Mouse (Mus musculus) olfactory bulb, adult 2 months (tissue): ENCODE measurements around the gene Itga1. TPM values are rescaled to one million over a fixed set of nuclear protein-coding genes. Genes with fewer than 3 reads are reported as not detected.

ENCODE experiments used
- H3K27ac ChIP-seq: fragments of 200-500 bp; 2 replicates; pipeline ENCODE4 v1.5.1; 2012; ENCODE audit warnings: low read depth, low read length; ENCODE audit not compliant: insufficient read depth
- H3K4me1 ChIP-seq: fragments of 200-500 bp; 2 replicates; pipeline ENCODE4 v1.6.1; 2012; ENCODE audit warnings: low read length; ENCODE audit not compliant: control insufficient read depth, insufficient read depth
- H3K4me3 ChIP-seq: fragments of 200-500 bp; 2 replicates; pipeline ENCODE4 v1.5.1; 2012; ENCODE audit warnings: mild to moderate bottlenecking, low read depth, low read length, moderate library complexity; ENCODE audit not compliant: insufficient read depth
- CTCF ChIP-seq: fragments of 200-500 bp; IDR thresholded peaks from 2 replicates; pipeline ENCODE4 v1.5.1; 2012; ENCODE audit warnings: low read depth, mild to moderate bottlenecking, low read length, moderate library complexity; ENCODE audit not compliant: insufficient read depth
- POLR2A ChIP-seq: fragments of 200-500 bp; IDR thresholded peaks from 2 replicates; pipeline ENCODE4 v1.6.1; 2012; ENCODE audit warnings: mild to moderate bottlenecking, low read depth, low read length, moderate library complexity; ENCODE audit not compliant: insufficient read depth
- WGBS: fragments of 180-500 bp; shearing (Covaris S2); methylation state at CpG from one replicate; pipeline ENCODE4 v1.1.7; 2018; 5-methylcytosine and 5-hydroxymethylcytosine counted together
- polyA plus RNA-seq: library from polyadenylated mRNA; stranded (reverse); fragments of >200 nt; gene quantifications from 2 replicates; pipeline ENCODE4 v1.2.4, GENCODE M21; 2012; ENCODE audit warnings: low replicate concordance; ENCODE audit not compliant: missing spikeins, insufficient read depth, insufficient read length

The Itga1 gene
- polyA plus RNA-seq, 1 experiment = not detected

GRCm38 (mm10) chr13:115127826-115128225 is 26.1 kb upstream of the Itga1 start:
- TF ChIP-seq CTCF (no peak), POLR2A (no peak)
- Histone ChIP-seq H3K4me1 (no peaks in the 10 kb centered on the region), H3K4me3 (no peak overlapping the region), H3K27ac (no peak overlapping the region)
- WGBS = 64% methylated on average over 1 of the region's 1 CpGs

GRCm38 (mm10) chr13:115126534-115126933 is 24.8 kb upstream of the Itga1 start:
- WGBS = 89% methylated on average over 2 of the region's 2 CpGs
- Histone ChIP-seq H3K4me1 (no peaks in the 10 kb centered on the region), H3K27ac (no peak overlapping the region), H3K4me3 (no peak overlapping the region)
- TF ChIP-seq CTCF = no peak
- no peak for TF ChIP-seq POLR2A

- WGBS = 83% methylated on average over 4 of the region's 4 CpGs
- H3K27ac ChIP-seq = no peak overlapping the region
- no peak for TF ChIP-seq POLR2A
- TF ChIP-seq CTCF = no peak
- no peaks in the 10 kb centered on the region for H3K4me1 ChIP-seq
- no peak overlapping the region for H3K4me3 ChIP-seq
Observed at GRCm38 (mm10) chr13:115125130-115125529, 23.4 kb upstream of the Itga1 start.

GRCm38 (mm10) chr13:115124521-115124920 is 22.8 kb upstream of the Itga1 start:
- Histone ChIP-seq H3K4me3 (no peak overlapping the region), H3K4me1 (no peaks in the 10 kb centered on the region), H3K27ac (no peak overlapping the region)
- 79% methylated on average over 1 of the region's 1 CpGs for WGBS
- no peak for TF ChIP-seq CTCF
- no peak for TF ChIP-seq POLR2A

- no peak for TF ChIP-seq CTCF
- no peak for TF ChIP-seq POLR2A
- Histone ChIP-seq H3K4me3 (no peak overlapping the region), H3K4me1 (no peaks in the 10 kb centered on the region), H3K27ac (no peak overlapping the region)
- WGBS = 55% methylated on average over 5 of the region's 5 CpGs
Observed at GRCm38 (mm10) chr13:115118756-115119155, 17.0 kb upstream of the Itga1 start.

- 91% methylated on average over 3 of the region's 3 CpGs for WGBS
- Histone ChIP-seq H3K4me3 (no peak overlapping the region), H3K4me1 (no peaks in the 10 kb centered on the region), H3K27ac (no peak overlapping the region)
- TF ChIP-seq POLR2A = no peak
- TF ChIP-seq CTCF = no peak
Observed at GRCm38 (mm10) chr13:115118195-115118594, 16.4 kb upstream of the Itga1 start.

GRCm38 (mm10) chr13:115116930-115117621 is 15.3 kb upstream of the Itga1 start:
- 91% methylated on average over 3 of the region's 3 CpGs for WGBS
- Histone ChIP-seq H3K4me3 (no peak overlapping the region), H3K27ac (no peak overlapping the region)

GRCm38 (mm10) chr13:115109628-115110027 is 7.9 kb upstream of the Itga1 start:
- WGBS = 86% methylated on average over 4 of the region's 4 CpGs
- TF ChIP-seq POLR2A (no peak), CTCF (no peak)
- Histone ChIP-seq H3K4me1 (no peaks in the 10 kb centered on the region), H3K4me3 (no peak overlapping the region), H3K27ac (no peak overlapping the region)

More at GRCm38 (mm10) chr13:115116930-115117621, 15.3 kb upstream of the Itga1 start:
- TF ChIP-seq POLR2A = no peak
- no peak for TF ChIP-seq CTCF
- no peaks in the 10 kb centered on the region for H3K4me1 ChIP-seq

GRCm38 (mm10) chr13:115107436-115107835 is 5.7 kb upstream of the Itga1 start:
- no peak overlapping the region for H3K4me3 ChIP-seq
- no peak for TF ChIP-seq CTCF
- no peak for TF ChIP-seq POLR2A
- 88% methylated on average over 8 of the region's 8 CpGs for WGBS
- no peak overlapping the region for H3K27ac ChIP-seq
- H3K4me1 ChIP-seq = no peaks in the 10 kb centered on the region

- Histone ChIP-seq H3K4me1 (peaks cover 9% of the 10 kb centered on the region), H3K27ac (no peak overlapping the region), H3K4me3 (no peak overlapping the region)
- WGBS = 77% methylated on average over 10 of the region's 10 CpGs
- no peak for TF ChIP-seq CTCF
- no peak for TF ChIP-seq POLR2A
Observed at GRCm38 (mm10) chr13:115106183-115106582, 4.4 kb upstream of the Itga1 start.
